Mouse (Mus musculus) forebrain, embryonic 13.5 days (tissue): ENCODE data around the gene Pofut1. TPM values are rescaled to one million over a fixed set of nuclear protein-coding genes. Genes with fewer than 3 reads are reported as not detected.

Experiments used
- ATAC-seq: fragments of 200-750 bp; cut with Nextera tagmentation; 2 replicates; pipeline ENCODE4 v1.8.0; 2017
- H3K27ac ChIP-seq: fragments of 300-500 bp; sonication (generic); 2 replicates; pipeline ENCODE4 v1.5.1; 2015; ENCODE audit warnings: inconsistent platforms, mild to moderate bottlenecking, moderate library complexity
- H3K27me3 ChIP-seq: fragments of 300-500 bp; sonication (generic); 2 replicates; pipeline ENCODE4 v1.6.1; 2015; ENCODE audit warnings: mild to moderate bottlenecking, inconsistent platforms
- H3K36me3 ChIP-seq: fragments of 300-500 bp; sonication (generic); 2 replicates; pipeline ENCODE4 v1.6.1; 2015; ENCODE audit warnings: mild to moderate bottlenecking, inconsistent platforms; ENCODE audit not compliant: poor library complexity, severe bottlenecking
- H3K4me1 ChIP-seq: fragments of 300-500 bp; sonication (generic); 2 replicates; pipeline ENCODE4 v1.6.1; 2015; ENCODE audit warnings: inconsistent platforms
- H3K4me2 ChIP-seq: fragments of 300-500 bp; sonication (generic); 2 replicates; pipeline ENCODE4 v1.6.1; 2015; ENCODE audit warnings: inconsistent platforms, mild to moderate bottlenecking, moderate library complexity
- H3K4me3 ChIP-seq: fragments of 300-500 bp; sonication (generic); 2 replicates; pipeline ENCODE4 v1.5.1; 2015; ENCODE audit warnings: mild to moderate bottlenecking, inconsistent platforms
- H3K9ac ChIP-seq: fragments of 300-500 bp; sonication (generic); 2 replicates; pipeline ENCODE4 v1.6.1; 2015; ENCODE audit warnings: mild to moderate bottlenecking, inconsistent platforms
- H3K9me3 ChIP-seq: fragments of 300-500 bp; sonication (generic); replicated peaks from 2 replicates; pipeline ENCODE4 v1.6.1; 2016; ENCODE audit warnings: inconsistent platforms
- WGBS: fragments of 180-500 bp; shearing (Covaris S2); methylation state at CpG from one replicate; pipeline ENCODE4 v1.1.7; 2015; 5-methylcytosine and 5-hydroxymethylcytosine counted together
- polyA plus RNA-seq: library from polyadenylated mRNA; unstranded; fragments of >200 nt; fragmentation: Nextera tagmentation; extraction: Ambion mirVana; gene quantifications from 2 replicates; pipeline ENCODE4 v1.2.1, GENCODE M21; 2015

Pofut1 gene
- polyA plus RNA-seq, 1 experiment from 2014 or later = 6.8 TPM

- no peaks in the 10 kb centered on the region for H3K27me3 ChIP-seq
- no peaks in the 10 kb centered on the region for H3K4me1 ChIP-seq
- no peak for ATAC-seq
- 76% methylated on average over 4 of the region's 4 CpGs for WGBS
- H3K4me3 ChIP-seq = no peak overlapping the region
- H3K9me3 ChIP-seq = no peaks in the 10 kb centered on the region
- no peak overlapping the region for H3K4me2 ChIP-seq
- H3K9ac ChIP-seq = no peak overlapping the region
- no peak overlapping the region for H3K27ac ChIP-seq
- no peaks in the 10 kb centered on the region for H3K36me3 ChIP-seq
Measured at GRCm38 (mm10) chr2:153298460-153298859, 57.1 kb downstream of the Pofut1 start.

GRCm38 (mm10) chr2:153298863-153299262, 57.5 kb downstream of the Pofut1 start:
- Histone ChIP-seq H3K9me3 (no peaks in the 10 kb centered on the region), H3K4me3 (no peak overlapping the region), H3K4me1 (no peaks in the 10 kb centered on the region), H3K36me3 (no peaks in the 10 kb centered on the region), H3K4me2 (no peak overlapping the region), H3K27me3 (no peaks in the 10 kb centered on the region), H3K9ac (no peak overlapping the region), H3K27ac (no peak overlapping the region)
- ATAC-seq = no peak
- 78% methylated on average over 4 of the region's 4 CpGs for WGBS

GRCm38 (mm10) chr2:153301123-153301522, 59.8 kb downstream of the Pofut1 start:
- no peaks in the 10 kb centered on the region for H3K36me3 ChIP-seq
- no peak overlapping the region for H3K27ac ChIP-seq
- no peaks in the 10 kb centered on the region for H3K27me3 ChIP-seq
- no peaks in the 10 kb centered on the region for H3K9me3 ChIP-seq
- no peaks in the 10 kb centered on the region for H3K4me1 ChIP-seq
- no peak overlapping the region for H3K4me2 ChIP-seq
- 95% methylated on average over 5 of the region's 5 CpGs for WGBS
- ATAC-seq = no peak
- no peak overlapping the region for H3K4me3 ChIP-seq
- H3K9ac ChIP-seq = no peak overlapping the region

- Histone ChIP-seq H3K4me1 (no peaks in the 10 kb centered on the region), H3K4me2 (no peak overlapping the region), H3K4me3 (no peak overlapping the region), H3K27me3 (no peaks in the 10 kb centered on the region), H3K27ac (no peak overlapping the region), H3K36me3 (no peaks in the 10 kb centered on the region), H3K9ac (no peak overlapping the region), H3K9me3 (no peaks in the 10 kb centered on the region)
- no peak for ATAC-seq
- 82% methylated on average over 6 of the region's 6 CpGs for WGBS
Measured at GRCm38 (mm10) chr2:153305240-153305639, 63.9 kb downstream of the Pofut1 start.

- Histone ChIP-seq H3K9me3 (no peaks in the 10 kb centered on the region), H3K27me3 (no peaks in the 10 kb centered on the region), H3K4me3 (no peak overlapping the region), H3K27ac (no peak overlapping the region), H3K4me2 (no peak overlapping the region), H3K4me1 (no peaks in the 10 kb centered on the region), H3K9ac (no peak overlapping the region), H3K36me3 (0 out of 2 replicates have a peak, but pooled peaks cover 7% of the 10 kb centered on the region)
- ATAC-seq = no peak
- WGBS = 88% methylated on average over 7 of the region's 7 CpGs
Measured at GRCm38 (mm10) chr2:153308586-153308985, 67.3 kb downstream of the Pofut1 start.

- Histone ChIP-seq H3K4me3 (no peak overlapping the region), H3K4me1 (no peaks in the 10 kb centered on the region), H3K9me3 (no peaks in the 10 kb centered on the region), H3K4me2 (no peak overlapping the region), H3K27ac (no peak overlapping the region), H3K9ac (no peak overlapping the region), H3K36me3 (0 out of 2 replicates have a peak, but pooled peaks cover 7% of the 10 kb centered on the region), H3K27me3 (no peaks in the 10 kb centered on the region)
- no peak for ATAC-seq
- WGBS = 84% methylated on average over 8 of the region's 8 CpGs
Measured at GRCm38 (mm10) chr2:153309106-153309505, 67.8 kb downstream of the Pofut1 start.

GRCm38 (mm10) chr2:153310228-153310627, 68.9 kb downstream of the Pofut1 start:
- H3K9me3 ChIP-seq = no peaks in the 10 kb centered on the region
- no peak for ATAC-seq
- H3K27ac ChIP-seq = no peak overlapping the region
- no peaks in the 10 kb centered on the region for H3K27me3 ChIP-seq
- WGBS = 75% methylated on average over 6 of the region's 6 CpGs
- H3K36me3 ChIP-seq = 0 out of 2 replicates have a peak, but pooled peaks cover 7% of the 10 kb centered on the region
- H3K4me1 ChIP-seq = no peaks in the 10 kb centered on the region
- no peak overlapping the region for H3K4me2 ChIP-seq
- H3K9ac ChIP-seq = no peak overlapping the region
- no peak overlapping the region for H3K4me3 ChIP-seq

GRCm38 (mm10) chr2:153312884-153313283, 71.6 kb downstream of the Pofut1 start:
- peaks cover 26% of the 10 kb centered on the region for H3K36me3 ChIP-seq
- no peaks in the 10 kb centered on the region for H3K27me3 ChIP-seq
- H3K9me3 ChIP-seq = no peaks in the 10 kb centered on the region
- no peak for ATAC-seq
- no peak overlapping the region for H3K4me2 ChIP-seq
- H3K27ac ChIP-seq = no peak overlapping the region
- 85% methylated on average over 9 of the region's 9 CpGs for WGBS
- H3K4me3 ChIP-seq = no peak overlapping the region
- H3K4me1 ChIP-seq = no peaks in the 10 kb centered on the region
- H3K9ac ChIP-seq = no peak overlapping the region

GRCm38 (mm10) chr2:153318408-153318807, 77.1 kb downstream of the Pofut1 start:
- Histone ChIP-seq H3K27ac (no peak overlapping the region), H3K9ac (no peak overlapping the region), H3K4me1 (no peaks in the 10 kb centered on the region), H3K36me3 (peaks cover 69% of the 10 kb centered on the region), H3K27me3 (no peaks in the 10 kb centered on the region), H3K4me2 (no peak overlapping the region), H3K4me3 (no peak overlapping the region), H3K9me3 (no peaks in the 10 kb centered on the region)
- no peak for ATAC-seq
- 95% methylated on average over 4 of the region's 4 CpGs for WGBS

GRCm38 (mm10) chr2:153319036-153319643, 77.8 kb downstream of the Pofut1 start:
- H3K4me2 ChIP-seq = no peak overlapping the region
- no peak overlapping the region for H3K27ac ChIP-seq
- no peaks in the 10 kb centered on the region for H3K9me3 ChIP-seq
- no peak overlapping the region for H3K4me3 ChIP-seq
- WGBS = 91% methylated on average over 8 of the region's 8 CpGs
- peaks cover 76% of the 10 kb centered on the region for H3K36me3 ChIP-seq
- H3K27me3 ChIP-seq = no peaks in the 10 kb centered on the region
- H3K4me1 ChIP-seq = no peaks in the 10 kb centered on the region
- H3K9ac ChIP-seq = no peak overlapping the region
- no peak for ATAC-seq

Other genes with a start within 250 kb of the Pofut1 start
- gene Pdrg1, start 226.1 kb upstream of the Pofut1 start, polyA plus RNA-seq = 142 TPM in 2 replicates
- gene Xkr7, start 209.7 kb upstream of the Pofut1 start, polyA plus RNA-seq = 1.0 and 1.5 TPM in 2 replicates
- 0.58 and 0.72 TPM in 2 replicates for gene Ccm2l, start 175.6 kb upstream of the Pofut1 start, polyA plus RNA-seq
- 0.91 and 1.1 TPM in 2 replicates for gene Hck, start 133.1 kb upstream of the Pofut1 start, polyA plus RNA-seq
- gene Tm9sf4, start 80.2 kb upstream of the Pofut1 start, polyA plus RNA-seq = 59.4 and 65.7 TPM in 2 replicates
- gene Tspyl3, start 16.1 kb upstream of the Pofut1 start, polyA plus RNA-seq = 12.6 and 15.7 TPM in 2 replicates
- gene Plagl2, start 107 bp upstream of the Pofut1 start, polyA plus RNA-seq = 12.0 and 13.6 TPM in 2 replicates
- 11.3 and 12.9 TPM in 2 replicates for gene Kif3b, start 49.9 kb downstream of the Pofut1 start, polyA plus RNA-seq
- 12.0 and 12.5 TPM in 2 replicates for gene Asxl1, start 104.3 kb downstream of the Pofut1 start, polyA plus RNA-seq